Mouse (Mus musculus) bone marrow, adult 2 months (tissue): ENCODE measurements around the gene Pkd1.

ENCODE experiments used
- CTCF ChIP-seq: fragments of 200-500 bp; IDR thresholded peaks from 2 replicates; pipeline ENCODE4 v1.5.1; 2011; ENCODE audit warnings: low read length, control low read depth; ENCODE audit not compliant: control insufficient read depth, insufficient read depth
- POLR2A ChIP-seq: fragments of 200-500 bp; IDR thresholded peaks from 2 replicates; pipeline ENCODE4 v1.6.1; 2011; ENCODE audit warnings: low read depth, mild to moderate bottlenecking, control low read depth, low read length, borderline replicate concordance; ENCODE audit not compliant: control insufficient read depth

- TF ChIP-seq CTCF (no peak), POLR2A (no peak)
Measured at GRCm38 (mm10) chr17:24635694-24636093, 86.1 kb downstream of the Pkd1 start.
